Mouse (Mus musculus): Measurements from ENCODE around the gene Coasy. TPM values are rescaled to one million over a fixed set of nuclear protein-coding genes. Genes with fewer than 3 reads are reported as not detected.

The Coasy gene
- polyA plus RNA-seq, 1 experiment from 2014 or later = 45.8 TPM

GRCm38 (mm10) chr11:101064462-101064861 lies 17.9 kb upstream of the Coasy start:
- Histone ChIP-seq H3K9me3 (replicated peaks) (no peaks in the 10 kb centered on the region), H3K4me1 (peaks cover 14% of the 10 kb centered on the region), H3K27me3 (no peaks in the 10 kb centered on the region), H3K9ac (no peak overlapping the region), H3K4me2 (no peak overlapping the region), H3K36me3 (ENCODE audit: poor library complexity, severe bottlenecking) (peaks cover 39% of the 10 kb centered on the region), H3K4me3 (no peak overlapping the region), H3K27ac (no peak overlapping the region)
- no peak for ATAC-seq
- WGBS = 86% methylated on average over 4 of the region's 4 CpGs

- ATAC-seq = no peak
- Histone ChIP-seq H3K4me2 (no peak overlapping the region), H3K9me3 (replicated peaks) (no peaks in the 10 kb centered on the region), H3K4me3 (no peak overlapping the region), H3K27ac (no peak overlapping the region), H3K36me3 (ENCODE audit: poor library complexity, severe bottlenecking) (peaks cover 36% of the 10 kb centered on the region), H3K4me1 (peaks cover 15% of the 10 kb centered on the region), H3K27me3 (no peaks in the 10 kb centered on the region), H3K9ac (no peak overlapping the region)
- 89% methylated on average over 9 of the region's 9 CpGs for WGBS
Observed at GRCm38 (mm10) chr11:101065002-101065401, 17.4 kb upstream of the Coasy start.

GRCm38 (mm10) chr11:101066549-101067412 lies 15.6 kb upstream of the Coasy start:
- ATAC-seq = peak; percentile 44; the same call in 1 of the 2 replicates
- H3K27ac ChIP-seq = no peak overlapping the region; the same call in 1 of the 2 replicates

GRCm38 (mm10) chr11:101069391-101070188 lies 12.8 kb upstream of the Coasy start, which contains the start of gene Naglu:
Gene Naglu, plus strand, starts transcription at chr11:101070012.
- H3K27ac ChIP-seq = peak within 1 kb of the TSS; percentile 15
- H3K4me1 ChIP-seq = peaks cover 24% of the 10 kb centered on the region
- peak within 1 kb of the TSS; percentile 93 for H3K4me2 ChIP-seq
- 6% methylated on average over 35 of the region's 35 CpGs for WGBS
- peak within 1 kb of the TSS; percentile 70 for H3K4me3 ChIP-seq
- ATAC-seq = peak; percentile 91
- no peaks in the 10 kb centered on the region for H3K36me3 ChIP-seq (ENCODE audit: poor library complexity, severe bottlenecking)
- no peaks in the 10 kb centered on the region for H3K27me3 ChIP-seq
- H3K9me3 ChIP-seq (replicated peaks) = no peaks in the 10 kb centered on the region
- H3K9ac ChIP-seq = peak within 1 kb of the TSS; percentile 85

More at GRCm38 (mm10) chr11:101066549-101067412, 15.6 kb upstream of the Coasy start:
- WGBS = 15% methylated on average over 18 of the region's 18 CpGs
- Histone ChIP-seq H3K4me3 (peak overlapping the region; percentile 25), H3K4me2 (peak overlapping the region; percentile 59), H3K9ac (peak overlapping the region; percentile 60), H3K36me3 (ENCODE audit: poor library complexity, severe bottlenecking) (peaks cover 19% of the 10 kb centered on the region), H3K4me1 (peaks cover 24% of the 10 kb centered on the region), H3K27me3 (no peaks in the 10 kb centered on the region), H3K9me3 (replicated peaks) (no peaks in the 10 kb centered on the region)

- Histone ChIP-seq H3K36me3 (ENCODE audit: poor library complexity, severe bottlenecking) (no peaks in the 10 kb centered on the region), H3K4me2 (peak overlapping the region; percentile 93), H3K4me3 (peak overlapping the region; percentile 70), H3K9ac (peak overlapping the region; percentile 85), H3K27ac (peak overlapping the region; percentile 15; the same call in 1 of the 2 replicates), H3K4me1 (peaks cover 24% of the 10 kb centered on the region), H3K27me3 (no peaks in the 10 kb centered on the region), H3K9me3 (replicated peaks) (no peaks in the 10 kb centered on the region)
- WGBS = under 1% methylated on average over 24 of the region's 36 CpGs
- peak; percentile 63 for ATAC-seq
Observed at GRCm38 (mm10) chr11:101070189-101070527, 12.2 kb upstream of the Coasy start.

GRCm38 (mm10) chr11:101070987-101071386 lies 11.4 kb upstream of the Coasy start:
- H3K36me3 ChIP-seq (ENCODE audit: poor library complexity, severe bottlenecking) = no peaks in the 10 kb centered on the region
- H3K27me3 ChIP-seq = no peaks in the 10 kb centered on the region
- H3K4me3 ChIP-seq = peak overlapping the region; percentile 70
- peak overlapping the region; percentile 85; the same call in 1 of the 2 replicates for H3K9ac ChIP-seq
- WGBS = 78% methylated on average over 6 of the region's 6 CpGs
- ATAC-seq = no peak
- no peak overlapping the region for H3K27ac ChIP-seq
- H3K4me2 ChIP-seq = peak overlapping the region; percentile 93
- peaks cover 24% of the 10 kb centered on the region for H3K4me1 ChIP-seq
- H3K9me3 ChIP-seq (replicated peaks) = no peaks in the 10 kb centered on the region

- H3K4me1 ChIP-seq = peaks cover 20% of the 10 kb centered on the region
- H3K9ac ChIP-seq = no peak overlapping the region
- H3K4me3 ChIP-seq = no peak overlapping the region
- no peak overlapping the region for H3K27ac ChIP-seq
- no peaks in the 10 kb centered on the region for H3K9me3 ChIP-seq (replicated peaks)
- no peaks in the 10 kb centered on the region for H3K36me3 ChIP-seq (ENCODE audit: poor library complexity, severe bottlenecking)
- 76% methylated on average over 14 of the region's 14 CpGs for WGBS
- peaks cover 7% of the 10 kb centered on the region; the same call in 1 of the 2 replicates for H3K27me3 ChIP-seq
- no peak for ATAC-seq
- no peak overlapping the region for H3K4me2 ChIP-seq
Observed at GRCm38 (mm10) chr11:101071810-101072428, 10.4 kb upstream of the Coasy start.

- WGBS = 71% methylated on average over 9 of the region's 9 CpGs
- Histone ChIP-seq H3K9ac (no peak within 1 kb of the TSS), H3K27me3 (peaks cover 53% of the 10 kb centered on the region), H3K4me3 (no peak within 1 kb of the TSS), H3K4me1 (peaks cover 10% of the 10 kb centered on the region), H3K9me3 (replicated peaks) (no peaks in the 10 kb centered on the region), H3K36me3 (ENCODE audit: poor library complexity, severe bottlenecking) (no peaks in the 10 kb centered on the region), H3K27ac (no peak within 1 kb of the TSS), H3K4me2 (no peak within 1 kb of the TSS)
- no peak for ATAC-seq
Observed at GRCm38 (mm10) chr11:101078121-101078520, 4.2 kb upstream of the Coasy start, which contains the start of gene Hsd17b1. Gene Hsd17b1, plus strand, starts transcription at chr11:101078411.

- ATAC-seq = no peak
- WGBS = 2% methylated on average over 27 of the region's 27 CpGs
- Histone ChIP-seq H3K4me2 (peak overlapping the region; percentile 14; the same call in 1 of the 2 replicates), H3K27ac (no peak overlapping the region), H3K27me3 (peaks cover 53% of the 10 kb centered on the region), H3K4me3 (no peak overlapping the region), H3K9me3 (replicated peaks) (no peaks in the 10 kb centered on the region), H3K4me1 (peaks cover 22% of the 10 kb centered on the region), H3K36me3 (ENCODE audit: poor library complexity, severe bottlenecking) (peaks cover 3% of the 10 kb centered on the region; the same call in 1 of the 2 replicates), H3K9ac (0 out of 2 replicates have a peak overlapping the region, but pooled peaks have one; percentile 12)
Observed at GRCm38 (mm10) chr11:101079746-101080145, 2.6 kb upstream of the Coasy start.

- Histone ChIP-seq H3K4me1 (peaks cover 22% of the 10 kb centered on the region), H3K9ac (no peak overlapping the region), H3K27me3 (peaks cover 53% of the 10 kb centered on the region), H3K4me2 (no peak overlapping the region), H3K9me3 (replicated peaks) (no peaks in the 10 kb centered on the region), H3K27ac (no peak overlapping the region), H3K4me3 (no peak overlapping the region), H3K36me3 (ENCODE audit: poor library complexity, severe bottlenecking) (peaks cover 9% of the 10 kb centered on the region; the same call in 1 of the 2 replicates)
- no peak for ATAC-seq
- WGBS = 60% methylated on average over 5 of the region's 5 CpGs
Observed at GRCm38 (mm10) chr11:101080421-101080820, 1.9 kb upstream of the Coasy start.

GRCm38 (mm10) chr11:101081659-101082058 lies 706 bp upstream of the Coasy start:
- peak overlapping the region; percentile 84 for H3K9ac ChIP-seq
- peak overlapping the region; percentile 86; the same call in 1 of the 2 replicates for H3K27ac ChIP-seq
- peak overlapping the region; percentile 99 for H3K4me2 ChIP-seq
- peaks cover 34% of the 10 kb centered on the region for H3K4me1 ChIP-seq
- peaks cover 48% of the 10 kb centered on the region for H3K27me3 ChIP-seq
- no peaks in the 10 kb centered on the region for H3K9me3 ChIP-seq (replicated peaks)
- 5% methylated on average over 10 of the region's 10 CpGs for WGBS
- no peak for ATAC-seq
- H3K36me3 ChIP-seq (ENCODE audit: poor library complexity, severe bottlenecking) = peaks cover 14% of the 10 kb centered on the region; the same call in 1 of the 2 replicates
- peak overlapping the region; percentile 69 for H3K4me3 ChIP-seq

Data from forebrain, embryonic 13.5 days (tissue).